Mouse (Mus musculus): Measurements from ENCODE around the gene Olfr733.

The Olfr733 gene

GRCm38 (mm10) chr14:50301422-50301821 is at the start of gene Olfr733:
Gene Olfr733, minus strand, starts transcription at chr14:50301522.
- DNase-seq (ENCODE audit: extremely low spot score), result no peak

GRCm38 (mm10) chr14:50348796-50349195 is 47.5 kb upstream of the Olfr733 start, which contains the start of gene Olfr735:
Gene Olfr735, minus strand, starts transcription at chr14:50348872.
- DNase-seq (ENCODE audit: extremely low spot score), result no peak

GRCm38 (mm10) chr14:50326661-50327060 is 25.3 kb upstream of the Olfr733 start, which contains the start of gene Olfr734:
Gene Olfr734, minus strand, starts transcription at chr14:50326761.
- DNase-seq (ENCODE audit: extremely low spot score), result no peak

- no peak for DNase-seq (ENCODE audit: extremely low spot score)
Measured at GRCm38 (mm10) chr14:50284106-50284505, 17.2 kb downstream of the Olfr733 start, which contains the start of gene Olfr732. Gene Olfr732, minus strand, starts transcription at chr14:50284206.

Measured in embryo, embryonic 9.5 days (tissue).